Mouse (Mus musculus) c-Kit-positive CD71-negative TER-119-negative erythroid progenitor cells, embryonic 14.5 days (primary cell): Measurements from ENCODE around the gene Ptpro.

Experiments used
- DNase-seq: peaks from one replicate; pipeline ENCODE4 v3.0.0-alpha.2; 2013; ENCODE audit warnings: low read depth

Gene Ptpro

GRCm38 (mm10) chr6:137252194-137252886 is at the start of gene Ptpro:
Ptpro (plus strand) TSS chr6:137252319.
- DNase-seq, result no peak

- no peak for DNase-seq
These were observed 49.5 kb upstream of the Ptpro start for GRCm38 (mm10) chr6:137202661-137203060.

- DNase-seq, result peak; percentile 16
These were observed 46.3 kb upstream of the Ptpro start for GRCm38 (mm10) chr6:137205662-137206400.

- no peak for DNase-seq
These were observed 45.0 kb upstream of the Ptpro start for GRCm38 (mm10) chr6:137207126-137207525.

GRCm38 (mm10) chr6:137209992-137210391 is 42.1 kb upstream of the Ptpro start:
- no peak for DNase-seq

GRCm38 (mm10) chr6:137210991-137211390 is 41.1 kb upstream of the Ptpro start:
- no peak for DNase-seq

- DNase-seq, result no peak
These were observed 40.7 kb upstream of the Ptpro start for GRCm38 (mm10) chr6:137211441-137211840.

- no peak for DNase-seq
These were observed 34.2 kb upstream of the Ptpro start for GRCm38 (mm10) chr6:137217841-137218463.

- no peak for DNase-seq
These were observed 746 bp downstream of the Ptpro start for GRCm38 (mm10) chr6:137252887-137253242.

- no peak for DNase-seq
These were observed 1.3 kb downstream of the Ptpro start for GRCm38 (mm10) chr6:137253415-137253814.

GRCm38 (mm10) chr6:137261033-137261432 is 8.9 kb downstream of the Ptpro start:
- DNase-seq, result no peak

GRCm38 (mm10) chr6:137262087-137262486 is 10.0 kb downstream of the Ptpro start:
- no peak for DNase-seq

- DNase-seq, result no peak
These were observed 15.9 kb downstream of the Ptpro start for GRCm38 (mm10) chr6:137268019-137268418.

- DNase-seq, result no peak
These were observed 16.5 kb downstream of the Ptpro start for GRCm38 (mm10) chr6:137268592-137268991.

GRCm38 (mm10) chr6:137272513-137272912 is 20.4 kb downstream of the Ptpro start:
- no peak for DNase-seq

- DNase-seq, result no peak
These were observed 25.5 kb downstream of the Ptpro start for GRCm38 (mm10) chr6:137277587-137277994.

GRCm38 (mm10) chr6:137279576-137279975 is 27.5 kb downstream of the Ptpro start:
- no peak for DNase-seq

GRCm38 (mm10) chr6:137281541-137282049 is 29.5 kb downstream of the Ptpro start:
- no peak for DNase-seq

- DNase-seq, result no peak
These were observed 29.9 kb downstream of the Ptpro start for GRCm38 (mm10) chr6:137282050-137282449.

GRCm38 (mm10) chr6:137286376-137286775 is 34.3 kb downstream of the Ptpro start:
- no peak for DNase-seq

GRCm38 (mm10) chr6:137287788-137288187 is 35.7 kb downstream of the Ptpro start:
- no peak for DNase-seq

- no peak for DNase-seq
These were observed 36.1 kb downstream of the Ptpro start for GRCm38 (mm10) chr6:137288264-137288663.

- no peak for DNase-seq
These were observed 40.3 kb downstream of the Ptpro start for GRCm38 (mm10) chr6:137292421-137292820.
